Mouse (Mus musculus): ENCODE results near the gene Tfcp2l1. TPM values are rescaled to one million over a fixed set of nuclear protein-coding genes. Genes with fewer than 3 reads are reported as not detected.
"Not testable (repeated sequence)": the region's sequence is repeated elsewhere in the genome, so short reads cannot be mapped to it uniquely, and the experiment has no call there.

The Tfcp2l1 gene
- 1 to 10 TPM in 3 of 4 experiments, under 1 TPM in 1; 0.70 to 3.0 (median 1.7) TPM for total RNA-seq (2022)

GRCm38 (mm10) chr1:118627781-118628464 is at the start of gene Tfcp2l1:
Tfcp2l1 (plus strand) TSS chr1:118627945.
- peak; percentile 57 for DNase-seq

GRCm38 (mm10) chr1:118580174-118580702 is 47.5 kb upstream of the Tfcp2l1 start:
- no peak for DNase-seq

DNA sequence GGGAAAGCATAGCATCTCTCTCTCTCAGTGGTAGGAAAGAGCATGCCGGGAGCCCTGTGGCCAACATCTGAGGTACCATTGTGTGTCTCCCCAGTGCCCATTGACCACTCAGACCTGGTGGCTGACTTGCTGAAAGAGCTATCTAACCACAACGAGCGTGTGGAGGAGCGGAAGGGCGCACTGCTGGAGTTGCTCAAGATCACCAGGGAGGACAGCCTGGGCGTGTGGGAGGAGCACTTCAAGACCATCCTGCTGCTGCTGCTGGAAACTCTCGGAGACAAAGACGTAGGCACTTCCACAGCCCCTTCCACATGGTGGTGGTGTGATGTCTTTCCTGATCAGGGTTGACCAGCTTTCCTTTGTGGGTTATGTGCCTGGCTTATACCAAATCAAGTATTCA is 46.6 kb upstream of the Tfcp2l1 start:
- DNase-seq: no peak

DNA sequence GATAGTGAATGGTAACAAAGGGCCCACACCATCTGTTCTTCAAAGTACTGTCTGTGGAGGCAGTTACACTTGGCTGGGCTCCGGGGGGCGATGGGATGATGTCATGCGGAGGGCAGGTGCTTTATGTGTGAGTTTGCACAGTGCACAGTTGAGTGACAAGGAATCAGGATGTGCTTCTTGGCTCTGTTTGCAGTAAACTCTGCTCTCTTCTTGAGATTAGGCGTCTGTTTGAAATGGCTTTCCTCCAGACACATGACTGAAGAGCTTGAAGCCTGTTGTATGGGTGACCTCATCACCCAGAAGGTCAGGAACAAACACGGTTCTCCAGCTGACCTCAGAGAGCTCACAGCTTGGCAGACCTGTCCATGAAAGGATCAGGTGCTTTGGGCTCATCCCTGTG is 38.0 kb upstream of the Tfcp2l1 start:
- DNase-seq: no peak

GRCm38 (mm10) chr1:118592933-118593332 is 34.8 kb upstream of the Tfcp2l1 start:
- DNase-seq: no peak

GRCm38 (mm10) chr1:118595395-118595794 is 32.4 kb upstream of the Tfcp2l1 start:
- DNase-seq: no peak

GRCm38 (mm10) chr1:118597475-118598213 is 30.1 kb upstream of the Tfcp2l1 start:
- DNase-seq: no peak

DNA sequence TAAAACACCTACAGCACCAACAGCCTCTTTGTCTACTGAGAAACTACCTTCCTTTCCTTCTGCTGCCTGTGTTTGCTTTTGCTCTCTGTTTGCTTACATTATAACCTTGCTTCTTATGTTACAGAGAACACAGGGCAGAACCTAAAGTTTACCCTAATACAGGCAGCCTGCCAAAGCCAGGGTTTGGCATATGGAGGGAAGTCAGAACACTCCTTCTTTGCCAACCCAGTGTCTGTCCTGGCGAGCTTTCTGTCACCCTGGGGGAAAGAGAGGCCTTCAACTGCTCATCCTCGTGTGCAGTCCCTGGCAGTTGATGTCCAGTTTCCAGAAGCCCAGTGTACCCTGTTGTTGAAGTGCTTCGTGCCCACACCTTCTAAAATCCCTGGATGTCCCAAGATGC is 29.4 kb upstream of the Tfcp2l1 start:
- no peak for DNase-seq

DNA sequence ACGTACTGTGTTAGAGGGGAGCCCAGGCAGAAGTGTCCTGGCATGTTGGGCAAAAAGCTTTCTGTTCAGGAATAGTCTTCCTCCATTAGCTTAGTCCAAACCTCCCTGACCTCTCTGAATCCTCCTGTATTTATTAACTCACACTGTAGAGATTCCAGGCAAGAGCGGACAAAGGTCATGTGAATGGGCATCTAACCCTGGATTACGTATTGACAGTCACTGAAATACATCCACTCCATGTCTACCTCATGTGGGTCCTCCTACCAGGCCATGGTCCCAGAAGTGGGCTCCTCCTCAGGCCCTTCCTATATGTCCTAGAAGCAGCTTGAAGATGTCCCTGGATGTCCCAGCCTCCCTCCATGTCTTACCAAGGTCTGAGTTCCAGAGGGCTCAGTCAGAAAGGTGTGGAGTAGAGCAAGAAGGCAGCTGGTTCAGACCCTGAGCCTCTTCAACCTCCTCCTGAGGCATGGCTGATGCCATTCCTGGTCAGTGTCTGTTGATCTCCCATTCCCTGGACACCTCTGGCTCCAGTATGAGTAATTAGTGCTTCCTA is 14.0 kb upstream of the Tfcp2l1 start:
- DNase-seq: no peak

GRCm38 (mm10) chr1:118621055-118621454 is 6.7 kb upstream of the Tfcp2l1 start:
- DNase-seq: not testable (repeated sequence)

GRCm38 (mm10) chr1:118622857-118623256 is 4.9 kb upstream of the Tfcp2l1 start:
- no peak for DNase-seq

DNA sequence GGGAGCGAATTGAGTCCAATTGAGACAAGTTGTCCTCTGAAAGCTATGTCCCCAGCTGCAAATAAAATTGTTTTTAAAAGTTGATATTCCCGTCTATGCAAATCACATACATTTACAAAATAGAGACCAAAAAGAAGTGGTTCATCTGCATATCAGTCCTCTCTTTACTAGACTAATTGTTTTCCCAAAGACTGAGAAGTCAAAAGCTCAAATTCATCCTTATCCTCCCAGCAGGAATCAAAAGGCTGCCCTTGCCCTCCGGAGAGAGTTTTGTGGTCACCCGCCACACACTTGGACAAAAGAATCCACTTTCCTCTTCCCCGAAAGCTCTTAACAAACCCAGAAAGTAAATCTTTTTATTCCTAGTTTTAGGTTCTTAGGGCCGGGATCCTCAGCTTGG is 2.3 kb upstream of the Tfcp2l1 start:
- DNase-seq: no peak

- DNase-seq: no peak
Observed at GRCm38 (mm10) chr1:118625921-118626320, 1.8 kb upstream of the Tfcp2l1 start.

DNA sequence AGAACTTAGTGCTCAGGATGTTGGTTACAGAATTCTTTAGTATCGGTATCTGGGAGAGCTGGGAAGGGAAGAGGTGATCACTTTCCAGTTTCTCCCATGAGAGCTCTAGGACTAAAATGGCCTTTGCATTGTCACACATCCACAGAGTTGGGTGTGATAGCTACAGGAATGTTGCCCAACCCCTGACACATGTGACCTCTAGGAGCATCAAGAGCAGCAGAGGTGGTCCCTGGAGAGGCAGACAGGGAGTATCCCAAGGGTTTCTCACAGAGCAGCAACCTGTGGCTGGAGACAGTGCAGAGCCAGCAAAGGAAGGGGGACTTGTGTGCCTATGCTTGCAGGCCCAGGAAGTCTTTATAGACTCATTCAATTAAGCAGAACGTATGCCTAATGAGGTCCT is 1.3 kb upstream of the Tfcp2l1 start:
- DNase-seq: no peak

GRCm38 (mm10) chr1:118633415-118633980 is 5.8 kb downstream of the Tfcp2l1 start:
- DNase-seq: no peak

DNA sequence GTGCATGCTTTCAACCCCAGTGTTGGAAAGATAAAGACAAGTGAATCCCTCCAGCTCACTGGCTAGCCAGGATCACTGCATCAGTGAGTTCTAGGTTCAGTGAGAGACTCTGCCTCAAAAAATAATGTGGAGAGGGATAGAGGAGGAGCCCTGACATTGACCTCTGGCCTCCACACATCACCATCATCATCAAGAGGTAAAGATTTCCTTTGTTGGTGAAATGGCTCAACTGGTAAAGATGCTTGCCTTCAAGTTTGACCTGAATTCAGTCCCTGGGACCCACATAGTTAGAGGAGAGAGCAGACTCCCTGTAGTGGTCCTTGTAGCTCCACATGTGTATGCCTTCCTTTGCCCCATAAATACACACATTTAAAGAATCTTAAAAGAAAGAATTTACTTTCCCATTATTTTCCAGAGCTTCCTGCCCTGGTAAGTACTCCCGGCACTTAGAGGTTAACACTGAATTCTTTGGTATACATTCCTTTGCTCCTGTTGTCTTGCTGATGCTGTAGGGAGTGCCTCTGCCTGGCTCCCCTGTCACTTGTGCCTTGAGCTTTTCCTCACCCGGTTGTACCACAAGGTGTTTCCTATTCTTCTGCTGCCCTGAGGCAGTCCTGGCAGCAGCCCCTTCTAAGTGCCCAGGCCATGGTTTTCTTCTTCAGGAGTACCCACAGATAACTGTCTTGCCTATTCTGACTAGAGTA is 14.7 kb downstream of the Tfcp2l1 start:
- no peak for DNase-seq

GRCm38 (mm10) chr1:118643138-118643979 is 15.6 kb downstream of the Tfcp2l1 start:
- peak; percentile 15 for DNase-seq

DNA sequence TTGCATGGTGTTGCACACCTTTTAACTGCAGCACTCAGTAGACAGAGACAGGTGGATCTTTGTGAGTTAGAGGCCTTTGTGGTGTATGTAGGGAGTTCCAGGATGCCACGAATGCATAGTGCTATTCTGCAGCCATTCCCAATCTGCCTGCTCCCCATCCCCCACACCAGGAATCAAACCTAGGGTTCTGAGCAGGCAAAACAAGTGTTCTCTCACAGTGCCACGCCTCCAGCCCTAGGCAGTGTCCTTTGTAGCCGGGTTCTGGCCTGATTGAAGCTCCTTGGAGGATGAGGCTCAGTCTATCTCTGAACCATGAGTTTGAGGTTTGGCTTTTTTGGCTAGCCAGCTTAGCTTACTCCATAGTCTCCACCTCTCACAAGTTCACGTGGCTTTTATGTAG is 18.0 kb downstream of the Tfcp2l1 start:
- DNase-seq: no peak

- no peak for DNase-seq
Observed at GRCm38 (mm10) chr1:118648015-118648414, 20.3 kb downstream of the Tfcp2l1 start.

DNA sequence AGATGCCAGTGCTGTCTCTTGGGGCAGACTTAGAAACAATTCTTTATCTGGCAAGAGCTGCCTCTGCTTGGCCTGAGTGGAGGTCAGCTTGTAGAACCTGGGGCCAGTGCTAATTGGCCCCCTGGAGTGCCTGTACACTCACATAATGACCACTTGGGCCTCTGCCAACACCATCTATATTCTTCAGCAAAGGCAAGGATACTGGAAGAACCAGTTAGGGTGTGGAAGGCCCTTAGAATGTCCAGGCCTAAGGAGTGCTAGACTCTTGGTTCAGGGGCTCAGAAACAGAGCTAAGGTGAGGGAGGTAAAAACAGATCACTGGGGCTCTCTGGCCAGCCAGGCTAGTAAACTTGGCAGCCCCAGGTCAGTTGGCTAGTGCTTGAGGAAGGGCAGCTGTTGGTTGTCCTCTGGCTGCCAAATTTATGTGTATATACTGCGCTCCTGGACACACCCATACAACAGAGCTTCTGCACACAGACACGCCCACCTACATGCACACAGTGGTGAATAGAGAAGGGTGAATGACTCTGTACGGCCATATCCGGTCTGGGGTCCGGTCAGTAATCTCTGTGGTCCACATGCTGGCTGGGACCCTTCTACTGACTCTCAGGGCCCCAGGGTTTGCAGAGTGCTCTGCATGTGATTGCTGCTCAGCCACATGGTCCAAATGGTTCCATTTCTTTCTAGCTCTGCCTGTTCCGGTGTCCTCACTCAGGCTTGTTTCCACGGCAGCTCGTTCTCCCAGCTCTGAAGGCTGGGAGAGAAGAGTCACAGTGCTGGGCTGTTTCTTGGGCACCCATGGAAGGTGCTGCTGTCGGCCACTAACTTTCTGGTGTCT is 22.4 kb downstream of the Tfcp2l1 start:
- no peak for DNase-seq

GRCm38 (mm10) chr1:118650771-118651080 is 23.0 kb downstream of the Tfcp2l1 start:
- DNase-seq: no peak
